Mouse (Mus musculus) neural tube, embryonic 13.5 days (tissue): Measurements from ENCODE around the gene Josd2. TPM values are rescaled to one million over a fixed set of nuclear protein-coding genes. Genes with fewer than 3 reads are reported as not detected.

Source experiments
- ATAC-seq: fragments of 200-750 bp; cut with Nextera tagmentation; 2 replicates; pipeline ENCODE4 v1.8.0; 2017; ENCODE audit warnings: low read depth, mild to moderate bottlenecking, moderate TSS enrichment, moderate library complexity
- H3K27ac ChIP-seq: fragments of 300-500 bp; sonication (generic); replicated peaks from 2 replicates; pipeline ENCODE4 v1.5.1; 2015; ENCODE audit warnings: moderate library complexity, mild to moderate bottlenecking, inconsistent platforms
- H3K27me3 ChIP-seq: fragments of 300-500 bp; sonication (generic); 2 replicates; pipeline ENCODE4 v1.6.1; 2015; ENCODE audit warnings: mild to moderate bottlenecking, inconsistent platforms
- H3K36me3 ChIP-seq: fragments of 300-500 bp; sonication (generic); 2 replicates; pipeline ENCODE4 v1.6.1; 2015; ENCODE audit warnings: mild to moderate bottlenecking, inconsistent platforms
- H3K4me1 ChIP-seq: fragments of 300-500 bp; sonication (generic); replicated peaks from 2 replicates; pipeline ENCODE4 v1.6.1; 2015; ENCODE audit warnings: inconsistent platforms
- H3K4me2 ChIP-seq: fragments of 300-500 bp; sonication (generic); 2 replicates; pipeline ENCODE4 v1.6.1; 2015; ENCODE audit warnings: inconsistent platforms, mild to moderate bottlenecking, moderate library complexity
- H3K4me3 ChIP-seq: fragments of 300-500 bp; sonication (generic); 2 replicates; pipeline ENCODE4 v1.5.1; 2015; ENCODE audit warnings: mild to moderate bottlenecking, inconsistent platforms
- H3K9ac ChIP-seq: fragments of 300-500 bp; sonication (generic); 2 replicates; pipeline ENCODE4 v1.6.1; 2015; ENCODE audit warnings: moderate library complexity, mild to moderate bottlenecking, inconsistent platforms
- H3K9me3 ChIP-seq: fragments of 300-500 bp; sonication (generic); 2 replicates; pipeline ENCODE4 v1.6.1; 2016; ENCODE audit warnings: inconsistent platforms
- WGBS: fragments of 180-500 bp; shearing (Covaris S2); methylation state at CpG from one replicate; pipeline ENCODE4 v1.1.7; 2015; 5-methylcytosine and 5-hydroxymethylcytosine counted together
- polyA plus RNA-seq: library from polyadenylated mRNA; unstranded; fragments of >200 nt; fragmentation: Nextera tagmentation; extraction: Ambion mirVana; gene quantifications from 2 replicates; pipeline ENCODE4 v1.2.1, GENCODE M21; 2015

Gene Josd2
- polyA plus RNA-seq, 1 experiment from 2014 or later: 49.9 TPM

DNA sequence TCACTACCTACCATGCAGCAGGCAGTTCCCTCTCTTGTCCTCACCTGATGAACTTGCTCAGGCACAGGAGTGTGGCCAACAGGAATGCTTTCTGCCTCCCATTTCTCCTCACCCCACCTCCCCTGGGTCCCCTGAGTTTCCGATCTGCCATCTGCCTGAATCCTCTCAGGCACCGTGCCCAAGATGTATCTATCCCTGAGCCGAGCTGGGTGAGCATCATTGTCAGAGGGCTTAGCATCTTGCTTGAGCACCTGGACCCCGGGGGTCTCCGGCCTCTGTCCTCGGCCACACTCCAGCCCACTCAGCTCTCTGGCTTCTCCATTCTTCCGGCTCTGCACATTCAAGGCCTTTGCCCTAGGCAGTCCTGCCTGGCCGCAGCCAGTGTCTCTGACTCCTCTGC, 29.8 kb upstream of the Josd2 start:
- Histone ChIP-seq H3K9ac (peak overlapping the region; percentile 41), H3K27me3 (peaks cover 5% of the 10 kb centered on the region; the same call in 1 of the 2 replicates), H3K9me3 (no peaks in the 10 kb centered on the region), H3K4me3 (no peak overlapping the region), H3K4me1 (peaks cover 40% of the 10 kb centered on the region), H3K4me2 (no peak overlapping the region), H3K27ac (no peak overlapping the region), H3K36me3 (0 out of 2 replicates have a peak, but pooled peaks cover 13% of the 10 kb centered on the region)
- WGBS: 66% methylated on average over 8 of the region's 8 CpGs
- no peak for ATAC-seq

DNA sequence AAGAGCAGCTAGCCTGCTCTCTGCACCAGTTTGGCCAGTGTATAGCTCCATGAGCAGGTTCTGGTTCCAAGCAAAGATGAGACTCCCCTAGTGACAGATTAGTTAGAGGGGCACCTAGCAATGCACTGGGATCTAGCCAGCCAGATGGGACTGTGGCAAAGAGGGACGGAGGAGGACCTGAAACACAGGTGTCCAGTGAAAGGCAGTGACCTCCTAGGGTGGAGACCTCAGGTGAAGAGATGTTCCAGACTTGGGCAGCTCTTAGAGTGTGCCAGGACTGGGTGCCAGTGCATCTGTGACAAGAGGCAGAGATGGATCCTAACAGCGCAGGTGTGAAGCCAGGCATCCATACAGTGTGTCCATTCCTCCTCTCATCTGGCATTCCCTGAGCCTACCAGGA, 28.1 kb upstream of the Josd2 start:
- ATAC-seq: no peak
- Histone ChIP-seq H3K27me3 (peaks cover 9% of the 10 kb centered on the region; the same call in 1 of the 2 replicates), H3K4me1 (peaks cover 42% of the 10 kb centered on the region), H3K27ac (0 out of 2 replicates have a peak overlapping the region, but pooled peaks have one; percentile 19), H3K36me3 (0 out of 2 replicates have a peak, but pooled peaks cover 13% of the 10 kb centered on the region), H3K4me2 (no peak overlapping the region), H3K9ac (no peak overlapping the region), H3K4me3 (no peak overlapping the region), H3K9me3 (no peaks in the 10 kb centered on the region)
- 84% methylated on average over 2 of the region's 2 CpGs for WGBS

DNA sequence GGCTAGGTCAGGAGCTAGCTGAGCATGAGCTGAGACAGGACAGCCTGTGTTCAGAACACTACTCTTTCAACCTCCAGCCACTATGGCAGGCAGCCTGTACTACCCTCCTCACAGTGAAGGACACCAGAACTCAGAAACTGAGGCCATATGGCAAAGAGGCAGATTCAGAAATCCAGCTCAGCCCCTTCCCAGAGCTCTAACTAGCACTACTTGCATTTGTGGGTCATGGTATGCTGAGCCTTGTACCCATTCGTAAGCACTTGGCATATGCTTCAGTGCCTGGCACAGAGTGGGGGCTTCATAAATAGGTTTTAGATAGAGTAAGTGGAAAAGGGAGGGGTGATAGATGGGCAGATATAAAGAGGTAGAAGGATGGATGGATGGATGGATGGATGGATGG, 27.3 kb upstream of the Josd2 start:
- Histone ChIP-seq H3K27me3 (peaks cover 9% of the 10 kb centered on the region; the same call in 1 of the 2 replicates), H3K4me2 (no peak overlapping the region), H3K9me3 (no peaks in the 10 kb centered on the region), H3K27ac (no peak overlapping the region), H3K36me3 (peaks cover 12% of the 10 kb centered on the region), H3K4me3 (no peak overlapping the region), H3K9ac (no peak overlapping the region), H3K4me1 (peaks cover 50% of the 10 kb centered on the region)
- WGBS: 81% methylated on average over 1 of the region's 1 CpGs
- no peak for ATAC-seq

DNA sequence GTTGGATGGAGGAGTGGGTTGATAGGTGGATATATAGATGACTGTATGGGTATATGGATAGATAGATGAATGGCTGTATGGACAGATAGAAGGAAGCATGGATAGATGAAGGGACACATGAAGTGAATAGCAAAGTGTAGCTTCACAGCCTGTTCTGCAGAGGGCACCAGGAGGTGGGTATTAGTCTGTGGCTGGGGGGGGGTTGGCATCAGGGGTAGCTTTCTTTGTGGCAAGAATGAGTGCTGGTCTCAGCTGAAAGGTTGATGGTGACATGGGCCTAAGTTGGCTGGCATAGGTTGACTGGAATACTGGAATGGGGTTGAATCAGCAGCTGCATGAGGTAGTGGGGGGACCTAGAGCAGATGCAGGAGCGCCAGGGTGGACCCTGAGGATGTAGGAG, 26.6 kb upstream of the Josd2 start:
- peaks cover 14% of the 10 kb centered on the region for H3K36me3 ChIP-seq
- WGBS: 0% methylated on average over 1 of the region's 1 CpGs
- peak overlapping the region; percentile 82 for H3K4me3 ChIP-seq
- peaks cover 57% of the 10 kb centered on the region for H3K4me1 ChIP-seq
- peaks cover 9% of the 10 kb centered on the region; the same call in 1 of the 2 replicates for H3K27me3 ChIP-seq
- H3K4me2 ChIP-seq: peak overlapping the region; percentile 87
- ATAC-seq: no peak; the same call in 1 of the 2 replicates
- H3K27ac ChIP-seq: peak overlapping the region; percentile 97
- H3K9ac ChIP-seq: peak overlapping the region; percentile 100
- H3K9me3 ChIP-seq: no peaks in the 10 kb centered on the region

DNA sequence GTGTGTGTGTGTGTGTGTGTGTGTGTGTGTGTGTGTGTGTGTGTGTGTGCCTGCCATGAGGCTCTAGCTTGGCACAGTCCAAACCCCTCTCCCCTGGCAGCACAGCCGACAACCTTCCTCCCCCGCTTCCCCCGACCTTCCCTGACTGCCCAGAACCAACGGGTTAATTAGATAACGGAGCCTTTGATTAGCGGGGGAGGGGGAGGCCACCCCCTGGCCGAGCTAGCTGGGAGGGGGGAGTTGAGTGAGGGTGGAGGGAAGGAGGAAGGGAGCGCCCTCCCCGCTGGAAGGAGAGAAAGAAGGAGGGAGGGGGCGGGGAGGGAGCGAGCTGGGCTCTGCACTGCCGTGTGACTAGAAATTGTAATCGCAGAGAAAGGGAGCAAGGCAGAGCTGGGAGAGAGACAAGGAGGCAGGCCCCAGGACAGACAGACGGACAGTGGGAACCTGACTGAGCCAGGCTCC, 26.1 kb upstream of the Josd2 start:
- 1% methylated on average over 7 of the region's 14 CpGs for WGBS
- peaks cover 62% of the 10 kb centered on the region for H3K4me1 ChIP-seq
- H3K27me3 ChIP-seq: peaks cover 9% of the 10 kb centered on the region; the same call in 1 of the 2 replicates
- no peaks in the 10 kb centered on the region for H3K9me3 ChIP-seq
- H3K9ac ChIP-seq: peak overlapping the region; percentile 100
- H3K36me3 ChIP-seq: peaks cover 19% of the 10 kb centered on the region
- H3K27ac ChIP-seq: peak overlapping the region; percentile 97
- peak overlapping the region; percentile 82 for H3K4me3 ChIP-seq
- ATAC-seq: peak; percentile 75
- H3K4me2 ChIP-seq: peak overlapping the region; percentile 87

DNA sequence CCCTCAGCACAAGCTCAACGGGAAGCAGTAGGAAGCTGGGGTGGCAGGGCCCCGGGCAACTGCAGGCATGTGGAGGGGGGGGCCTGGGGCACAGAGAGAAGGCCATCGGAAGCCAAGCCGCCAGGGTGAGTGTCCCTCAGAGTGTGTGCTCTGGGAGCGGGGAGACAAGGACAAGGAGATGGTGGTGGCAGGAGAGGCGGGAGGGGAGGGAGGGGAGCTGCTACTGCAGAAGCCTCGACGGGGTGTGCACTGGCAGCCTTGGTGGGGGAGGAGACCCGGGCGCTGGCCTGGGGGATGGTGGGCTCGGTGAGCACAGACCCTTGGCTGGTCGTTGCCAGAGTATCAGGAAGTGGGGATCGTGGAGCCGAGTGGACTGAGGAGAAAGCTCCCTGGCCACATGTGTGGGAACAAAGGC, 25.4 kb upstream of the Josd2 start:
- peak; percentile 29 for ATAC-seq
- WGBS: 0% methylated on average over 14 of the region's 14 CpGs
- H3K4me1 ChIP-seq: peaks cover 64% of the 10 kb centered on the region

DNA sequence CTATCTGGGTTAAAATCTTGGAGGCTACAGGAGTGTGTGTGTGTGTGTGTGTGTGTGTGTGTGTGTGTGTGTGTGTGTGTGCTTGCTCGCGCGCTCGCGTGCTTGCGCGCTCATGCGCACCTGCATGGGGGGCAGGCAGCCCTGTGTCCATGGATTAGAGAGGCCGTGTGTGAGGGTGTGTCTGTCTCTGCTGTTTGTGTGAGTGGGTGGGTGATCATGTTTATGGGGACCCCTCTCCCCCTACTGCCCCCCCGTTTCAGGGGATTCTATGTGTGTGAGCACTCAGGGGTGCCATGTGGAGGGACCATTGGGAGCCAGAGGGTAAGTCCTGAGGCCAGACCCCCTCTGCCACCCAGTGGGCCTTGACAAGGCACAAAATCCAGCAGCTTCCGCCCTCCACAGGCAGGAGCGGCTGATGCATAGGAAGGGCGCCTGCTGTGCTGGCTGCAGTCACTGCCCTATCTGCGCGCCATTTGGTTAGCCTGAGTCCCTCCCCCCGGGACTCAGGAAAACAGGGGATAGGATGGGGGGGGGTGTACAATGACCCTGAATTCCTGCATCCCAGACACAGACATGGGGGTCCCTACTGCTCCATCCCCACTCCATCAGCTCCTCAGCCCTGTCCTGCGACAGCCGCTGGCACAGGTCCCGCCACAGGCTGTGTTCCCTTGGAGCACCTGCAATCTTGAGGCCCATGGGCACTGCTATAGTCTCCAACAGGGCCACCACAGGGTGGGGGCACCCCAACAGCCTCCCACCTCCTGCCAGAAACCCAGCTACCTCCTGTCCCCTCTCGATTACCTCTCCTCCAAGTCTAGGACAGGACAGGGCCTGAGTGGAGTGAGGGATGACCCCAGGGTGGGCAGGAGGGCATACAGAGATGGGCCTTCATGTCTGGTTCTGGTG, 24.3 kb upstream of the Josd2 start:
- ATAC-seq: peak; percentile 44
- Histone ChIP-seq H3K27ac (peak overlapping the region; percentile 97), H3K9me3 (no peaks in the 10 kb centered on the region), H3K9ac (peak overlapping the region; percentile 100), H3K4me2 (peak overlapping the region; percentile 87), H3K36me3 (peaks cover 35% of the 10 kb centered on the region), H3K27me3 (peaks cover 9% of the 10 kb centered on the region; the same call in 1 of the 2 replicates), H3K4me1 (peaks cover 66% of the 10 kb centered on the region), H3K4me3 (peak overlapping the region; percentile 82)
- 9% methylated on average over 20 of the region's 20 CpGs for WGBS

More for the DNA sequence above, 25.4 kb upstream of the Josd2 start:
- H3K9me3 ChIP-seq: no peaks in the 10 kb centered on the region
- H3K27me3 ChIP-seq: peaks cover 9% of the 10 kb centered on the region; the same call in 1 of the 2 replicates
- H3K27ac ChIP-seq: peak overlapping the region; percentile 97
- H3K4me3 ChIP-seq: peak overlapping the region; percentile 82
- peak overlapping the region; percentile 100 for H3K9ac ChIP-seq
- H3K4me2 ChIP-seq: peak overlapping the region; percentile 87
- peaks cover 24% of the 10 kb centered on the region for H3K36me3 ChIP-seq

DNA sequence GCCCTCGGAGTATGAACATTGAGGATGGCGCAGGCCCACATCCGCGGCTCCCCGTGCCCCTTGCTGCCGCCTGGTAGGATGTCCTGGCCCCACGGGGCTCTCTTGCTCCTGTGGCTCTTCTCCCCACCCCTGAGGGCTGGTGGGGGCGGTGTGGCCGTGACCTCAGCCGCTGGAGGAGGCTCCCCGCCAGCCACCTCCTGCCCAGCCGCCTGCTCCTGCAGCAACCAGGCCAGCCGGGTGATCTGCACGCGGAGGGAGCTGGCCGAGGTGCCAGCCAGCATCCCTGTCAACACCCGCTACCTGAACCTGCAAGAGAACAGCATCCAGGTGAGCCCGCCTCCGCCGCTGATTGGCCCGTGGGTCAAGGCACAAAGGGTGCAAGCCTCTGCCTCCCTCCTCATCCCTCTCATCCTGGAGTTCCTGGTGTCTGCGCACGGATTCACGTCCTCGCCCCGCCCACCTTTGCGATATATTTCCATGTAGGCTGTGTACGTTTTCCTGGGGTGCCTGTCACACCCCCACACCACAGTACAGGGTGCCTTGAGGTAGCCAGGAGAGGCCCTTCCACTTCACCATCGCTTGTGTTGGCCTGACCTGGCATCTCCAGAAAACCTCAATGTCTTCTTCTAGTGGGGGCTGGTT, 22.8 kb upstream of the Josd2 start:
- Histone ChIP-seq H3K9ac (peak overlapping the region; percentile 100), H3K9me3 (no peaks in the 10 kb centered on the region), H3K4me1 (peaks cover 80% of the 10 kb centered on the region), H3K36me3 (peaks cover 48% of the 10 kb centered on the region), H3K27ac (no peak overlapping the region), H3K27me3 (0 out of 2 replicates have a peak, but pooled peaks cover 4% of the 10 kb centered on the region), H3K4me2 (peak overlapping the region; percentile 87), H3K4me3 (peak overlapping the region; percentile 82)
- ATAC-seq: no peak
- 14% methylated on average over 29 of the region's 29 CpGs for WGBS

DNA sequence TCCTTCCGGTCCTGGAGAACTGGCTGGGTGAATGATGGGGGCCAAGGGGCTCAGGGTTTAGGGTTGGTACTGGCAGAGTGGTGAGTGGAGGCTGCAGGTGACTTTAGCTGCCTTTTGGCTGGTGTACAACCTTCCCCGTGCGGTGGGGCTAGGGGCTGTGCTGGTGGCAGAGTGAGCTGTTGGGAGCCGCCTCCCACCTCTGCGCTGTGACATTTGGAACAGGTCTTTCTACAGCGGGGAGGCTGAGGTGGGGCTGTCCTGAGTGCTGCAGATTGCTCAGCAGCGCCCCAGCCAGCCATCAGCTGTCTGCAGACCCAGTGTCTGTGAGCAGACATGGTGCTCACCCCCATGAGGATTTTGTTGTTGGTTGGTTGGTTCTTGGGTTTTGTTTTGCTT, 22.3 kb upstream of the Josd2 start:
- H3K36me3 ChIP-seq: peaks cover 54% of the 10 kb centered on the region
- H3K9me3 ChIP-seq: no peaks in the 10 kb centered on the region
- peak overlapping the region; percentile 87 for H3K4me2 ChIP-seq
- H3K27me3 ChIP-seq: 0 out of 2 replicates have a peak, but pooled peaks cover 4% of the 10 kb centered on the region
- peak overlapping the region; percentile 100 for H3K9ac ChIP-seq
- WGBS: 18% methylated on average over 7 of the region's 7 CpGs
- H3K4me1 ChIP-seq: peaks cover 82% of the 10 kb centered on the region
- no peak for ATAC-seq
- 0 out of 2 replicates have a peak overlapping the region, but pooled peaks have one; percentile 13 for H3K27ac ChIP-seq
- H3K4me3 ChIP-seq: peak overlapping the region; percentile 82

DNA sequence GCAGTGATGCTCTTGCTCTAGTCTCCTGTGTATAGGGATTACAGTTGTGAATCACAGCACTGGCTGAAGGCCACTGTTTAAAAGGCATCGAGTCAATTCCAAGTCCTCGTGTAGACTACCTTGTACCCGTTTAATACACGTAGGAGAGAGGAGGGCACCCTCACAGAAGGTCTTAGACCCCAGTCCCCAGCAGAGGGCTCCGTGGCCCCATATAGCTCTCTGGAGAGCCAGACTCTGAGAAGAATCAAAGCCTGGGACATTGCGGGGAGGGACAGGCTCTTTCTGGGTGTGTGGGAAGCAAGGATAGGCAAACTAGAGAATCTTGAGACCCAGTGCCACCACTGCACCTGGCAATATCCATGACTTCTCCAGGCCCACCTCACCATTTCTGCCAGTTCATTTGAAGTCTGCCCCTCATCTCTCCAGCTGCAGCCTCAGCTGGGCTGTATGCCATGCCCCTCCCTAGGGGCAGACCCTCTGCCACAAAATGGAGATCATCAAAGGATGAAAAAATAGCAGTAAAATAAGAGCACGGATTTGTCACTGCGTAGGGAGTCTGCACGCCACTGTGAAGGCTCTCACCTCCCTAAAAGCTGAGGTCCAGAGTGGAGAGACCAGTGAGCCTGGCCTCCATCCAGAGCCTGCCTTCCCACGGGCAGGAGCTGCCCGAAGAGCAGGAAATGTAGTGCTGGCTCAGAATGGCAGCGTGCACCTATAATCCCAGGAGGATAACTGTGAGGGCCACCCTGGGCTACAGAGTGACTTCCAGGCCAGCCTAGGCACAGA, 21.5 kb upstream of the Josd2 start:
- Histone ChIP-seq H3K4me2 (peak overlapping the region; percentile 87), H3K4me1 (peaks cover 78% of the 10 kb centered on the region), H3K27me3 (0 out of 2 replicates have a peak, but pooled peaks cover 4% of the 10 kb centered on the region), H3K9me3 (no peaks in the 10 kb centered on the region), H3K36me3 (peaks cover 56% of the 10 kb centered on the region), H3K9ac (peak overlapping the region; percentile 100; the same call in 1 of the 2 replicates), H3K27ac (0 out of 2 replicates have a peak overlapping the region, but pooled peaks have one; percentile 13), H3K4me3 (peak overlapping the region; percentile 82)
- ATAC-seq: no peak
- WGBS: 36% methylated on average over 12 of the region's 12 CpGs

DNA sequence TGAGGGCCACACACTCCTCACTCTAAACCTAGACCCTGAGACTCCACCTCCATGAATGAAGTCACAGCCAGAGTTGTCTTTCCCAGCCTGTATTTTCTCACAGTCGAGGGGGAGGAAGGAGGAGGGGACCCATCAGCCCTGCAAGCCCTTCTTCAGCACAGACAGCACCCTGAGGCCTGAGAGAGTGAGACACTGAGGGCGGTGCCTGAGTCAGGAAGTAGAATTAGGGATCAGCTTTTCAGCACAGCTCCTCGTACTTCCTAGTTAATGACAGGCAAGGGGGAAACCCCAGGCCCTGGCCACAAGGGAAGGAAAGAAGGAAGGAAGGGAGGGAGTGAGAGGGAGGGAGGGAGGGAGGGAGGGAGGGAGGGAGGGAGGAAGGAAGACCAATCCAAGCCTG, 14.5 kb upstream of the Josd2 start:
- Histone ChIP-seq H3K27ac (no peak overlapping the region), H3K9me3 (no peaks in the 10 kb centered on the region), H3K4me1 (peaks cover 46% of the 10 kb centered on the region), H3K36me3 (peaks cover 80% of the 10 kb centered on the region), H3K4me3 (no peak overlapping the region), H3K9ac (no peak overlapping the region; the same call in 1 of the 2 replicates), H3K27me3 (no peaks in the 10 kb centered on the region), H3K4me2 (peak overlapping the region; percentile 0; the same call in 1 of the 2 replicates)
- peak; percentile 12; the same call in 1 of the 2 replicates for ATAC-seq
- WGBS: 12% methylated on average over 3 of the region's 3 CpGs
